Mouse (Mus musculus) cerebellum, adult 11 months (tissue): ENCODE data around the gene Cped1.
A peak's percentile ranks its signal among the peaks of the same experiment; 100 is the strongest.
"Not testable (repeated sequence)": the region's sequence is repeated elsewhere in the genome, so short reads cannot be mapped to it uniquely, and the experiment has no call there.

Source experiments
- DNase-seq: peaks from one replicate; pipeline ENCODE4 v3.0.0; 2022

Gene Cped1

DNA sequence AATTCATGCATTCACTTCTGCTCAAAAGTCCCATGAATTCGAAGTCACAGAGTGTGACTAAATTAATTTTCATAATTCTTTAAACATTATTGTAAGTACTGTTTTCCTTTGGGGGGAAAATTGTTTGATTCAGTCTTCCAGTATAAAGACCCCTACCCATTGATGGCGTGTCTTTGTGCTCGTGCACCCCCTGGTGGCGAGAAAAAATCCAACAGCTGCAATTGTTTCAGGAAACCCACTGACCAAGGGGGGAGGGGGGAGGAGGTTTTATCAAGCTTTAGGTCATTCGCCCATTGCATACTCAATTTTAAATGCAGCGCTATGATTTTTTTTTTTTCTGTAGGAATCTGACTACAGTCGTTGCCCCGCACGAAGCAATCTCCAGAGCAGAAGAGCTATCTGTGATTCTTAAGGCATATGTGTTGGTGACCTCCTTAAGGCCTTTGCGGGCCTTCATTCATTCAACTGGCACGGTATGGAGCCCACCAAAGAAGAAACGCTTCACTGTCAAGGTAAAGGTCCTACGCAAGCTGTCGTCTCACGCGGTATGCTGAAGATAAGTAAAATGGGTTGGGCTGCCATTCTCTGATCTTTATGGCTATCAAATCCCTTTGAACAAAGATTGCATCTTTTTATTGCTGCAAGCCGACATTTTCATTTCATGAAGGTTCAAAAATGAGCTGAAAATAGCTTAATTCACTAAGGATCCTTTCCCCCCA lies 102.8 kb downstream of the Cped1 start:
- no peak for DNase-seq

- DNase-seq = no peak
Observed at GRCm38 (mm10) chr6:22091773-22092172, 106.1 kb downstream of the Cped1 start.

DNA sequence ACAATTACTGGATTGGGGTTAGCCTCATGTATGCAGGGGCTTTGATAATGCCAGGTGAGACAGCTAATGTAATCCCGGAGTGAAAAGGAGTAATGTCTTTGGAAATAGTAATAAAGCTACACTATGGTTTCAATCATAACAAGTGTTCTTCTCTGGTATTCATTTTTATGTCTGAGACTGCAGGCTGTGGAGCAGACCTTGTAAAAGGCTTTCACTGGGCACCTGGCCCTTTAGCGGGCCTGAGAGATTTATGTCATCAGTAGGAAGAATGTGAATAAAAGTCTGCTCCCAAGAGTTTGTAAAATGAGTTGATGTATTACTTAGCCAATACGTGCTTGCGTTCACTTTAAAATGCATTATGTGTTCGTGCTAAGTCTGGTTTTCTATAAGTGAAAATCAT lies 108.1 kb downstream of the Cped1 start:
- no peak for DNase-seq

- peak; percentile 6 for DNase-seq
Observed at GRCm38 (mm10) chr6:22097709-22098108, 112.0 kb downstream of the Cped1 start.

DNA sequence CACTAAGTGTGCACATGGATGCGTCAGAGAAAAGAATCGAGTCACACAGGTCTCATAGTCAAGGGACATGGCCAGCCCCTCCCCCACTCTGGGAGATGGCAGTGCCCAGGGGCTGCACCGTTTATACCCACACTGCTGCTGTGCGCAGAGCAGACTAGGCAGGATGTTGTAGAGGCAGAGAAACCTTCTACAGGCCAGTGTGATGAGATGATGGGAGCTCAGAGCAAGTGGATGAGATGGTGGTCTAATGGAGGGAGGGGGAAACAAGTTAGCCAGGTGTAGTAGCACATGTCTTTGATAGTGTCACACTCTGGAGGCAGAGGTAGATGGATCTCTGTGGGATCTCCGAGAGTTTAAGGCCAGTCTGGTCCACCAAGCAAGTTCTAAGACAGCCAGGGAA lies 114.1 kb downstream of the Cped1 start:
- no peak for DNase-seq

DNA sequence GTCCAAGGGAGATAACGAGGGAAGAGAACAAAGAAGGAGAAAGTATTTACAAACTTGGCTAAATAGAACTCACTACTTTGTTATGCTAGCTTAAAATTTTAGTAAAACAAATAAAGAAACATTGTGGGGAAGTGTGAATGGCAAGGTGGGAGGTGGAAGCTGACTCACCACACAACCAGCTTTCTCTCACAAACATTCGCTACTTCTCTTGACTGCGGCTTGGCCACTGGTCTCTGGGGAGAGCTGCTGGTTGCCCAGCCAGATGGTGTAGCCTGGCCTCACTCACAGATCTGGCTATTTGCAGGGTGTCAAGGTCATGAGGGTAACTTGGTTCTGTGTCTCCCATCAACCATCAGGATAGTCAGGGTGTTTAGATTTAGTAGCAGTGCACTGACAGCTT lies 116.2 kb downstream of the Cped1 start:
- no peak for DNase-seq

DNA sequence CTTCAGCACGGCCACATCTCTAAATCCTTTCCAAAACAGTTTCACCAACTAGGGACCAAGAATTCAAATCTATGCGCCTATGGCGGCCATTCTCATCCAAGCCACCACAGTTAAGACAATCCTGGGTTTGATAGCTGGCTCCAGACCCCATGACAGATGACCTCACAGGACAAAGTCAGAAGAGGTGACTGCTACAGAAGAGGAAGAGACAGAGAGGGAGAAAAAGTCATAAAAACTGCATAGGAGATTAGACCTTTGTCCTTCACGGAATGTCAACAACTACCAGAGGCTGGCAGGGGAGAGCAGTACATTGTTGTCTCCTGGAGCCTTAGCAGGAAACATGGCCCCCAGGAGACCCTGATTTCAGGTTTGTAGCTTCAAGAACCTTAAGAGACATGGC lies 117.0 kb downstream of the Cped1 start:
- no peak for DNase-seq

- DNase-seq = no peak
Observed at GRCm38 (mm10) chr6:22103713-22104112, 118.0 kb downstream of the Cped1 start.

- DNase-seq = no peak
Observed at GRCm38 (mm10) chr6:22104211-22104610, 118.5 kb downstream of the Cped1 start.

GRCm38 (mm10) chr6:22114079-22114478 lies 128.4 kb downstream of the Cped1 start:
- DNase-seq = no peak

- DNase-seq = no peak
Observed at GRCm38 (mm10) chr6:22116679-22117078, 131.0 kb downstream of the Cped1 start.

- peak; percentile 17 for DNase-seq
Observed at GRCm38 (mm10) chr6:22122080-22122479, 136.4 kb downstream of the Cped1 start.

DNA sequence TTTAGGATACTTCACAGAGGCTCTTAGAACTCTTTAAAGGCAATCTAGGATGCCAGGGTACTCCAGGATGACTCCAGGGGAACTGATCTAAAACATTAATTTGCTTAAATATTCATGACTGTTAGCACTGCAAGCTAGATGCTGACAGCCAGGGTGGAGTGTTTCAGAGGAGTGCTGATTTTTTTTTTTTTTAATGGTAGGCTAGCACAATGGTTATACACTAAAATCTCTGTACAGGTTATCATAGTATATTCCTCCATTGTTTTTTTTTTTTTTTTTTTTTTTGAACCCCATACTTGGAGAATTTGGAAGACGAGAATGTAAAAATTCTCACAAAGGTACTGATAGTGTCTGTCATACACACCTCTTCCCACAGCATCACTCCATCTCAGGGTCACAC lies 137.0 kb downstream of the Cped1 start:
- DNase-seq = no peak

DNA sequence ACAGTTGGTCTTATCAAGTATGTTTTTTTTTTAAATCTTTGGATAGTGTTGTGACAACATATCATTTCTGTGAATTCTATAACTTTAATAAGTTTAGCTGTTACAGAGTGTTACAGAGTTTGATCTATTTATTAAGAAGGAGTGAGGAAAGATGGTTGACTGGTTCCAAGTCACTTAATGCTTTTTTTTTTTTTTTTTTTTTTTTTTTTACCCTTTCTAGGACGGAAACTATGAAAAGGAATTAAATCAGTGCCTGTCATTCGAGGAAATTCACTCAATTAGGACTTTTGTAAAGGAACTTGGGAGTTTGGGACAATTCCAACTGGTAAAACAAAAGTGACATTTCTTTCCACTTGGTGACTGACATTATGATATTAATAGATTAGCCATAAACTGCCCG lies 137.6 kb downstream of the Cped1 start:
- no peak for DNase-seq

GRCm38 (mm10) chr6:22124575-22125330 lies 139.0 kb downstream of the Cped1 start:
- DNase-seq = not testable (repeated sequence)

DNA sequence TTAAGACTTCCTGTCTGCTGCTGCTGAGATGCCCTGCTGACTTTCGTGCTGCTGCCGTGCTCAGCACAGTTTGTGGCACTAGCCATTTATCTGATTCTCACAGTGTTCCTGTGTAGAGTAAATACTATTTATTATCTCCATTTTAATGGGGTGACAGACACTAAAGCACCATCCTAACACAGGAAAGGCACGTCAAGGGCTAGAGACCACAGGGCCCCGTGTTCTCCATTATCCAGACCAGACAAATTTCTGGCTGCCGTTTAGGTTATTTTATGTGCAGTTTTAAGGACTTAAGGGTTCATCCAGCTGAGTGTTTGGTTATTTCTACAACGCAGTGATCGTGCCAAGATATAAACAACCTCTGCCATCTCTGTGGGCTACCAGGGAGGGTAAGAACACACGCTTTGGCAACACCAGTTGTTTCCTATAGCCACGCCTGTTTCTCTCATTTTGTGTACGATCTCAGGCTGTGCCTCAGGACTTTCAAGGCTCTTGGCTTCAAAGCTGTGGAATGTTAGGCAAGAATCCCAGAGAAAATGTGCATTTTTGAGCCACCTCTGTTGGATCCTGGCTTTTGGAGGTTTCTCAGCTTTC lies 149.4 kb downstream of the Cped1 start:
- DNase-seq = no peak

- DNase-seq = no peak
Observed at GRCm38 (mm10) chr6:22136805-22137204, 151.1 kb downstream of the Cped1 start.

DNA sequence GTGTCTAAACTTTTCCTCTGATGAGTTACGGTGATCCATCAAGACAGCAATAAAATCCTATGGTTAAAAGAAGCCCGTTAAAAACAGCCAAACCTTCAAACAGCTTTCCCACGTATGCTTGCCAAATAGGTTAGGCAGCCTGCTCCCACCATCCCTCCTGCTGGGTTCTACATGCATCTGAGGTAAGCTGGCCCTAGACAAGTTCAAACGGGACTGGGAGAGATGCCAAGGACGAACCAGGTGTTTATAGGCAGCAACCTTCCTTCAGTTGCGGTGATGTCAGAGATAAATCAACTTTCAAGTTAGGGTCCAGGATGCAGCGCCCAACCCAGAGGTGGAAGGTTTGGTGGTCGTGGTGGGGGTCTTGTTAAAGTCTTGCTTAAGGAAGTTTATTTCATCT lies 155.1 kb downstream of the Cped1 start:
- DNase-seq = no peak

DNA sequence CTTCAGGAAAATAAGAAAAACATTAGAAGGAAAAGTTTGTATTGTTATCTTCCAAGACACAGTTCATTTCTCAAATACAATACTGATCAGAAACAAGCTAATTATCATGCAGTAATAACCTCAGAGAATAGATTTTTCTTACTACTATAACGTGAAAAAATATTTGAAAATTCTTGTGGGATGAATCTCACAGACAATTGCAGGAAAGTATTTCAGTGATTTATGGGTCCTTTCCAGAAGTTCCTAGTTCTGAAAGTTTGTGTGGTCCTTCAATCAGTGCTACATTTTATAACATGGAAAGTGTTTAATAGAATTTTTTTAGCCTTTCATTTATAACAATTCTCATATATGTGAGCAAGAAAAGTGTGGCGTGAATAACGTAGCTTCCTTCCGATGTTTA lies 161.5 kb downstream of the Cped1 start:
- no peak for DNase-seq

DNA sequence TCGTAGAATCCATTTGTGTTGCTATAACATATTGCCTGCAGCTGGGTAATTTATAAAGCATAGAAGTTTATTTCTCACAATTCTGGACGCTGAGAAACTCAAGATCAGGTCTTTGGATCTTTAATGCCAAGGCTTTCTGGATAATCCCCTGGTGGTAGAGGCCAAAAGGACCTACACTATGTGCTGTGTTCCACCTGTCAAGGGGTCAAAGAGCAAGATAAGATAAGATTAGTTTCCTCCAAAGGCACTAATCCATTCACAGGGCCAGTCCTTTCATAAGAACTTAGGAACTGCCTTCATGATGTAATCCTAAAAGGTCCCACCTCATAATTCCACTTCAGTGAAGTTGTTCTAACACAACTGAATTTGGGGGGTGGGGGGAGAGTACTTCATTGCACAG lies 162.8 kb downstream of the Cped1 start:
- DNase-seq = no peak

DNA sequence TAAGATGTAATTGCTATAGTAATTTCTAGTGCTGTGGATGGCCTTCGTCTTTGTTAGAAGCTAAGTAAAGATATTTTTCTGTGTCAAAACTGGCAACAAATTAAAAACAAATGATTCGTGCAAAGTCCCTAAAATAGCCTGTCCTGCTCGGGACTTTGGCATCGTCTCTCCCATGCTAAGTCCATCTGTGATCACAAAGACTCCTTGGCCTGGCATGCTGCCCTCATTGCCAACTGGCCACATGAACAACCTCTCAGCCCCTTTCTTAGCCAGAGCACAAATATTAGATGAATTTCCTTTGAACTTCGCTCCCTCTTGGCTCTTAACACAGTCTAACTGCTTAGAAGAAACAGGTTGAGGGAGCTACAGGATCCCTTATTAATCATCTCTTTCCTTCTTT lies 171.7 kb downstream of the Cped1 start:
- DNase-seq = peak; percentile 31

GRCm38 (mm10) chr6:22161944-22162343 lies 176.2 kb downstream of the Cped1 start:
- no peak for DNase-seq

GRCm38 (mm10) chr6:22168388-22168787 lies 182.7 kb downstream of the Cped1 start:
- DNase-seq = no peak

GRCm38 (mm10) chr6:22178721-22179295 lies 193.1 kb downstream of the Cped1 start:
- DNase-seq = no peak
